Mouse (Mus musculus): ENCODE measurements around the gene Ntsr1. TPM values are rescaled to one million over a fixed set of nuclear protein-coding genes. Genes with fewer than 3 reads are reported as not detected.

Ntsr1 gene
- polyA plus RNA-seq, 1 experiment from 2014 or later, result 2.8 TPM

- peaks cover 32% of the 10 kb centered on the region for H3K4me1 ChIP-seq (replicated peaks)
- H3K9me3 ChIP-seq, result no peaks in the 10 kb centered on the region
- H3K27ac ChIP-seq (replicated peaks), result 0 out of 2 replicates have a peak overlapping the region, but pooled peaks have one; percentile 6
- ATAC-seq (ENCODE audit: low FRiP score, low read depth), result no peak
- no peak overlapping the region for H3K4me2 ChIP-seq
- H3K36me3 ChIP-seq, result no peaks in the 10 kb centered on the region
- WGBS, result 64% methylated on average over 7 of the region's 7 CpGs
- H3K9ac ChIP-seq, result no peak overlapping the region
- no peaks in the 10 kb centered on the region for H3K27me3 ChIP-seq
- H3K4me3 ChIP-seq, result no peak overlapping the region
These were observed 32.1 kb downstream of the Ntsr1 start for GRCm38 (mm10) chr2:180531671-180532385.

GRCm38 (mm10) chr2:180532386-180532995, 32.7 kb downstream of the Ntsr1 start:
- no peak for ATAC-seq (ENCODE audit: low FRiP score, low read depth)
- H3K27me3 ChIP-seq, result no peaks in the 10 kb centered on the region

DNA sequence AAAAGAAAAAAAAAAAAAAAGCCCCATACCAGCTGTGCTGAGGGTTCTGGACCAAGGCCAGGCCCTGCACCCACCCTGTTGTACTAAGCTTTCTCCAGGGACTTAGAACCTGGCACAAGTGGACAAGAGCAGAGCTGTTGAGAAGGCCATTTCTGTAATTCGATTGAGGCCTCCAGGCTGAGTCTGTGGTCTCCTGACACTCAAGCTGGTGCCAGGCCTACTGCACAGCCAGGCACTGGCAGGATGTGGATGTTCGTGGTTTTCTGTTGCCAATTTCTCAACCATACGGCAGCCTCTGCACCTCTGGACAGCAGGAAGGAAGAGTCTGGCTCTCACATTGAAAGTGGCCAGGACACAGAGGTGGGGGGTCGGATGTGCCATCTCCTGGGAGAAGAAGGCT, 33.5 kb downstream of the Ntsr1 start:
- Histone ChIP-seq H3K4me2 (no peak overlapping the region), H3K4me1 (replicated peaks) (peaks cover 28% of the 10 kb centered on the region), H3K36me3 (no peaks in the 10 kb centered on the region), H3K27me3 (no peaks in the 10 kb centered on the region), H3K9me3 (no peaks in the 10 kb centered on the region), H3K4me3 (no peak overlapping the region), H3K27ac (replicated peaks) (no peak overlapping the region), H3K9ac (no peak overlapping the region)
- WGBS, result 74% methylated on average over 4 of the region's 4 CpGs
- no peak for ATAC-seq (ENCODE audit: low FRiP score, low read depth)

More at GRCm38 (mm10) chr2:180532386-180532995, 32.7 kb downstream of the Ntsr1 start:
- H3K4me3 ChIP-seq, result no peak overlapping the region
- no peaks in the 10 kb centered on the region for H3K9me3 ChIP-seq
- no peak overlapping the region for H3K4me2 ChIP-seq
- no peak overlapping the region for H3K9ac ChIP-seq
- no peaks in the 10 kb centered on the region for H3K36me3 ChIP-seq
- 0 out of 2 replicates have a peak overlapping the region, but pooled peaks have one; percentile 6 for H3K27ac ChIP-seq (replicated peaks)
- WGBS, result 48% methylated on average over 6 of the region's 6 CpGs
- peaks cover 32% of the 10 kb centered on the region for H3K4me1 ChIP-seq (replicated peaks)

DNA sequence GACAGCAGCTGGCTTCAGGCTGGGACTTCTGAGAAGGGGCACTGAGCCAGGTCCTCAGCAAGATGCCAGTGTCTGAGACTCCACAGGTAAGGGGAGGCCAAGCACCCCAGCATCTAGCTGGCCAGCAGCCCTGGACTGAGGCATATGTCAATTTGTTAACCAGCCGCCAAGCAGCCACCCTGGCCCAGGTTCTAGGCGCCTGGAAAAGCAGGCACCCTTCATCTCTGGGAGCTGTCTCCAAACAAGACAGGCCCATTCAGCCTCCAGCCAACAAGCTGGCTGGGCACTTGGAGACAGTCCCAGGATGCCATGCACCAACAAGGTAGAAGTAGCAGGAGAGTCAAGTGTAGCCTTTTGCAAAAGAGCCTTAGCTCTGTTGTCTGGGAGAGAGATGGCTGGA, 43.9 kb downstream of the Ntsr1 start:
- H3K9me3 ChIP-seq, result no peaks in the 10 kb centered on the region
- H3K9ac ChIP-seq, result no peak overlapping the region
- ATAC-seq (ENCODE audit: low FRiP score, low read depth), result no peak
- peaks cover 13% of the 10 kb centered on the region for H3K4me1 ChIP-seq (replicated peaks)
- no peaks in the 10 kb centered on the region for H3K36me3 ChIP-seq
- H3K4me3 ChIP-seq, result no peak overlapping the region
- H3K27me3 ChIP-seq, result no peaks in the 10 kb centered on the region
- H3K4me2 ChIP-seq, result no peak overlapping the region
- no peak overlapping the region for H3K27ac ChIP-seq (replicated peaks)
- whole genome bisulfite sequencing, result 61% methylated on average over 2 of the region's 2 CpGs

DNA sequence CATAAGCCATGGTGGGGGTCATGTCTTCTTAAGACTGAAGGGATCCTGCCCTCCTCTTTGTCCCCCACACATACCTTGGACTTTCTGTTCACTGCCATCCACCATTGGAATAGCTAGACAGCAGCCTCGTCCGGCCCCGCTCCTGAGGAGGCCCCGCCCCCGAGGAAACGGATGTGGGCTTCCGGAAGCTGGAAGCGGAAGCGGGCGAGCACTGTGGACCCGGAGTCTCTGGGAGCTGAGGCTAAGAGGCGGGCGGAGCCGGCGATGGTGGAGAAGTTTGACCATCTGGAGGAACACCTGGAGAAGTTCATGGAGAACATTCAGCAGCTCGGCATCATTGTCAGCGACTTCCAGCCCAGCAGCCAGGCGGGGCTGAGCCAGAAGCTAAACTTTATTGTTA, 45.3 kb downstream of the Ntsr1 start:
- no peaks in the 10 kb centered on the region for H3K9me3 ChIP-seq
- no peak overlapping the region for H3K9ac ChIP-seq
- no peaks in the 10 kb centered on the region for H3K27me3 ChIP-seq
- no peak overlapping the region for H3K27ac ChIP-seq (replicated peaks)
- ATAC-seq (ENCODE audit: low FRiP score, low read depth), result no peak
- H3K4me1 ChIP-seq (replicated peaks), result peaks cover 13% of the 10 kb centered on the region
- no peaks in the 10 kb centered on the region for H3K36me3 ChIP-seq
- no peak overlapping the region for H3K4me2 ChIP-seq
- WGBS, result 89% methylated on average over 18 of the region's 18 CpGs
- no peak overlapping the region for H3K4me3 ChIP-seq

DNA sequence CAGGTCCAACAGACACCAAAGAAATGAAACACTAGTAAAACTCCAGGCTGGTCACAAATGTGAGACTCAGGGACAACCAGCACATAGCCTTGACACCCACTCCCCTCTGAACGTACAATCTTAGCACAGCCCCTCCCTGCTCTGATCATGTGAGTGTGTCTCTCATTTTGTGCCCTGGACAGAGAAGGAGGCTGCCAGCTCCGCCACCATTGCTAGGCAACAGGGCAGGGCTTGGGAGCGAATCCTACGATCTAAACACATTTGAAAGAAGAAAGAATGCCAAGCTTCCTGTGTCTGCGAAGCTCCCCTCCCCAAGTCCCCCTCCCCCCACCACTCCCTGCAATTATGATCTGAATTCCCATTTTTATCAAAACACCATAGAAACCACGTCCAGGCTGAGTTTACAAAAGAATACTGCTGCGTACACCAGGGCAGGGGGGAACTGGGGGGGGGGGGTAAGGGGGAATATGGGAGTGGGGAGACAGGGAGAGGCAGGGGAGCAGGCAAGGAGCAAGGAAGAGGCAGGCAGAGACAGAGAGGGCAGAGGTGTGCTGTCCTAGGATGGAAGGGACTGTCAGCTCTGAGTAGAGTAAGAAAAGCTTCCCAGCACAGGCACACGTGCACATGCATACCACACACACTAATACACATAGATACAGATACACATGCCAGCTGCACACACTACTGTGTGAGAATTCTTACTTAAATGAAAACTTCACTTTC, 47.8 kb downstream of the Ntsr1 start:
- ATAC-seq (ENCODE audit: low FRiP score, low read depth), result peak; percentile 88
- Histone ChIP-seq H3K9ac (0 out of 2 replicates have a peak overlapping the region, but pooled peaks have one; percentile 4), H3K4me1 (replicated peaks) (peaks cover 13% of the 10 kb centered on the region), H3K27me3 (0 out of 2 replicates have a peak, but pooled peaks cover 4% of the 10 kb centered on the region), H3K36me3 (no peaks in the 10 kb centered on the region), H3K4me3 (no peak overlapping the region), H3K27ac (replicated peaks) (0 out of 2 replicates have a peak overlapping the region, but pooled peaks have one; percentile 25), H3K4me2 (peak overlapping the region; percentile 39), H3K9me3 (no peaks in the 10 kb centered on the region)
- 8% methylated on average over 8 of the region's 8 CpGs for WGBS

DNA sequence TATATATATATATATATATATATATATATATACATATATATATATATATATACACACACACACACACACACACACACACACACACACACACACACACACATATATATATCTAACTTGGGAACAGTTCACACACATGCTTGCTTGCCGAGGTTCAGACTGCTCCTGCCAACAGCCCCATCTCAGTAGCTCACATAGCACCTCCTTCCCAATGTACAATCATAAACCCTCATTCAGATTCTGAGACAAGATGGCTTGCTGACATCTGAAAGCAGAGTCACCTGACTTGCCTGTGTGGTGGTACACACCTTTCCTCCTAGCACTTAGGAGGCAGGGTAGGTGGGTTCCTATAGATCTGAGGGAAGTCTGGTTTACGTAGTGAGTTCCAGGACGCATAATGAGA, 52.6 kb downstream of the Ntsr1 start:
- no peak for ATAC-seq (ENCODE audit: low FRiP score, low read depth)
- no peak overlapping the region for H3K4me3 ChIP-seq
- H3K4me1 ChIP-seq (replicated peaks), result peaks cover 9% of the 10 kb centered on the region
- WGBS, result 88% methylated on average over 3 of the region's 3 CpGs
- no peaks in the 10 kb centered on the region for H3K9me3 ChIP-seq
- H3K36me3 ChIP-seq, result no peaks in the 10 kb centered on the region
- H3K4me2 ChIP-seq, result no peak overlapping the region
- H3K9ac ChIP-seq, result no peak overlapping the region
- H3K27ac ChIP-seq (replicated peaks), result no peak overlapping the region
- 0 out of 2 replicates have a peak, but pooled peaks cover 4% of the 10 kb centered on the region for H3K27me3 ChIP-seq

DNA sequence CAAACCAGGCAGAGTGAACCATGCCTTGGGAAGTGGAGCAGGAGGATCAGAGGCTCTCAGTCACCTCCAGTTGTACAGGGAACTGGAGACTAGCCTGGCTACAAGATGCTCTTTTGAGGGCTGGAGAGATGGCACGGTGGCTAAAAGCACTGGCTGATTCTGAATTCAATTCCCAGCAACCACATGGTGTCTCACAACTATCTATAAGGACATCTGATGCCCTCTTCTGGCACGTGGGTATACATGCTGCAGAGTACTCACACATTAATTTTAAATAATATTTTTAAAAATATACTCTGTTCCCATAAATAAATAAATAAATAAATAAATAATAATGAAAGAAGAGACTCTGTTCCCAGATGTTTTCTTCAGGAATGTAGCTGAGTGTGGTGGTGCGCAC, 55.4 kb downstream of the Ntsr1 start:
- no peak overlapping the region for H3K27ac ChIP-seq (replicated peaks)
- no peak overlapping the region for H3K4me2 ChIP-seq
- WGBS, result 50% methylated on average over 3 of the region's 3 CpGs
- H3K36me3 ChIP-seq, result no peaks in the 10 kb centered on the region
- 0 out of 2 replicates have a peak, but pooled peaks cover 4% of the 10 kb centered on the region for H3K27me3 ChIP-seq
- H3K9ac ChIP-seq, result no peak overlapping the region
- H3K9me3 ChIP-seq, result no peaks in the 10 kb centered on the region
- no peaks in the 10 kb centered on the region for H3K4me1 ChIP-seq (replicated peaks)
- ATAC-seq (ENCODE audit: low FRiP score, low read depth), result no peak
- H3K4me3 ChIP-seq, result no peak overlapping the region

DNA sequence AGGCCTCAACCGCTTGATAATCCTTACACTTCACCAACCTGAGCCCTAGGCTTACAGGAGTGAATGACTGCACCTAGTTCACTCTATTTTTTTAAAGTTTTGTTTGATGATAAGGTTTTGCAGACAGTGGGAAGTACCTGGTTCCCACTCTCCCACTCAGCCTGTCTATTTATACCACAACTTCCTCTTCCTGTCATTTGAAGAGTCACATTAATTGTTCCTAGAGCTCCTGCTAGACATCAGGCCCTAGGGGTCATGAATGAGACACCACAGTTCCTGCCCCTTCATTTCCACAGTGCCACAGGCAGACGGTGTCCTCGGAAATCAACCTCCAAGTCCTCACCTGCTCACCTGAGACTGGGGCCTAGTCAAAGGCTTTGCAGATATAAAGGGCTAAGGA, 56.7 kb downstream of the Ntsr1 start:
- Histone ChIP-seq H3K4me3 (no peak overlapping the region), H3K27ac (replicated peaks) (no peak overlapping the region), H3K4me2 (no peak overlapping the region), H3K4me1 (replicated peaks) (no peaks in the 10 kb centered on the region), H3K9ac (no peak overlapping the region), H3K36me3 (no peaks in the 10 kb centered on the region), H3K9me3 (no peaks in the 10 kb centered on the region), H3K27me3 (no peaks in the 10 kb centered on the region)
- no peak for ATAC-seq (ENCODE audit: low FRiP score, low read depth)
- 82% methylated on average over 3 of the region's 3 CpGs for WGBS

DNA sequence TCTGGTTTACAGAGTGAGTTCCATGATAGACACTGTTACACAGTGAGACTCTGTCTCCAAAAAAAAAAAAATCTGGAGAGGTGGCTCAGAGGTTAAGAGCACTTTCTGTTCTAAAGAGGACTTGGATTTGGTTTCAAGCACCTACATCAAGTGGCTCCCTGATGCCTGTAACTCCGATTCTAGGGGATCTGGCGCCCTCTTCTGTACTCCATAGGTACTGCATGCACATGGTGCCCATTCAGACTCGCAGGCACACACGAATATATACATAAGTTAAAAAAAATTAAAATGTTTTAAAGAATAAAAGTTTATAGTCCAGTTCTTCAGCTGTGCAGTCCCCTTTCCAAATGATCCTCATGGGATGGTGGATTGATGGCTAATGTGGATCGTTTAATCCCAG, 60.5 kb downstream of the Ntsr1 start:
- no peak overlapping the region for H3K4me2 ChIP-seq
- no peak for ATAC-seq (ENCODE audit: low FRiP score, low read depth)
- WGBS, result 48% methylated on average over 5 of the region's 5 CpGs
- H3K27me3 ChIP-seq, result no peaks in the 10 kb centered on the region
- H3K9ac ChIP-seq, result no peak overlapping the region
- no peak overlapping the region for H3K27ac ChIP-seq (replicated peaks)
- no peak overlapping the region for H3K4me3 ChIP-seq
- H3K4me1 ChIP-seq (replicated peaks), result peaks cover 13% of the 10 kb centered on the region
- no peaks in the 10 kb centered on the region for H3K9me3 ChIP-seq
- H3K36me3 ChIP-seq, result no peaks in the 10 kb centered on the region

GRCm38 (mm10) chr2:180562146-180562545, 62.4 kb downstream of the Ntsr1 start:
- Histone ChIP-seq H3K27me3 (no peaks in the 10 kb centered on the region), H3K4me3 (no peak overlapping the region), H3K27ac (replicated peaks) (no peak overlapping the region), H3K4me2 (no peak overlapping the region), H3K4me1 (replicated peaks) (peaks cover 13% of the 10 kb centered on the region), H3K9ac (no peak overlapping the region), H3K9me3 (no peaks in the 10 kb centered on the region), H3K36me3 (no peaks in the 10 kb centered on the region)
- no peak for ATAC-seq (ENCODE audit: low FRiP score, low read depth)
- WGBS, result 78% methylated on average over 5 of the region's 5 CpGs

DNA sequence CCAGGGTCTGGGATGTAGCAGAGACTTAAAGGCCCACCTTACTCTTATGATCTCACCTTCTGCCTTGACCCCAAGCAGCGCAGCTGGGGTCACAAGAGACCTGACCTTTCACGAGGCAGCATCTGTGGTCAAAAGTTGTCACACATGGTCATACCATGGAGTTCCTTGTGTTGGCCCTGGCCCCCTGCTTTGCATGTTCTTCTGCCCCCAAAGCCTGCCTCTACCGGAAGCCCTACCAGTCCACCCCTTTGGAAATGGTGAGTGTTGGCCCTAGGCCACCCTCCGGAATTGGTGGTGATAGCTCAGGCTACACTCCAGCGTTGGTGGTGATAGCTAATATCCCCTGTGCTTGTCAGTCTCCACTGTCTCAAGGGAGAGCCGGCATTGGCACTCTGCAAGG, 63.5 kb downstream of the Ntsr1 start:
- peaks cover 13% of the 10 kb centered on the region for H3K4me1 ChIP-seq (replicated peaks)
- no peaks in the 10 kb centered on the region for H3K36me3 ChIP-seq
- ATAC-seq (ENCODE audit: low FRiP score, low read depth), result no peak
- no peaks in the 10 kb centered on the region for H3K9me3 ChIP-seq
- 47% methylated on average over 6 of the region's 6 CpGs for WGBS
- no peak overlapping the region for H3K9ac ChIP-seq
- no peak overlapping the region; the same call in 1 of the 2 replicates for H3K27ac ChIP-seq (replicated peaks)
- H3K4me2 ChIP-seq, result no peak overlapping the region
- no peak overlapping the region for H3K4me3 ChIP-seq
- no peaks in the 10 kb centered on the region for H3K27me3 ChIP-seq
